Mouse (Mus musculus): Measurements from ENCODE around the gene Trim21.

DNA sequence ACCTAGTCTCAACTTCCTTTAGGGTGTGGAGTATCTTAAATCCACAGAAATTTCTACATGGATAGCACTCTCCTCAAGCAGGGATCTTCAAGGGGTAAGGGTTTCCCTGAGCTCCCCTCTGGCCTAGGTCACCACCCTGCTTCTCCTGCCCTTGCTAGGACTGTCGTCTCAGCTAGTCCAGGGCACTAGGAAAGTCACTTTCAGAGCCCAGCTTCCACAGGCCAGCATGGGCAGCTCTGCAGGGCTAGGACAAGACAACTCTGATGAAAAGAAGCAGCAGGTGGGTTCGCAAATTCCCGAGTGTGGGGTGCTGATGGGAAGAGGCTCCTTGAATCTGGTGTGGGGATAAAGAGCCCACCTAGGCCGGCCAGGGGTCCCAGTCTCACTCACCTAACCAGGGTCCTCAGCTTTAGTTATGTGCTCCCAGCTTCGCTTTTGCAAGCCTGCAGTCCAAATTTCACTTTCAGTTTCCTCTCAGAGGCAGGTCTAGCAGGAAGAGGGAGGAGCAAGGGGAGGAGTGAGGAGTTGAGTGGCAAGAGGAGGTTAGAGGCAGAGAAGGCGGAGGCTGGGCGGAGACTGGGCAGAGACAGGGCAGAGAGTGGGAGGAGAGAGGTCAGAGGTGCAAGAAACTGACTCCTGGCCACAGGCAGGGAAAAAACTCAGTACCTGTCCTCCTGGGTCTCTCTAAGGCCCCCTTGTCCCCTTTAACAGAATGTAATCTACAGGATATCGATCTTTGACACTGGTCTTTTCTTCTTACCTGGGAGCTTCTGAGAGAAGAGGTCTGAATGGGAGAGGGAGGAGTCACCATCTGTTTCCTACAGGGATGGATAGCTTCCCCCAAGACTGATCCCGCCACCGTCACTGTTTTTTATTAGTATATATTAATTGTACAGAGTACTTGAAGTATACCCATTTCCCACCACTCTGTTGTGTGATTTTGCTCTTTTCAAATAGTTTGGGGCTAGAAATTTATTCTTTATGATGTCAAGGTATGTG is at the start of gene Trim21:
- TF ChIP-seq GATA1 (IDR thresholded peaks at IDR 0.05; ENCODE audit: borderline replicate concordance, low read length) (no peak), FLI1 (IDR thresholded peaks at IDR 0.05; ENCODE audit: low read length) (no peak)
